Mouse (Mus musculus) intestine, embryonic 14.5 days (tissue): Measurements from ENCODE around the gene Rbm28. TPM values are rescaled to one million over a fixed set of nuclear protein-coding genes. Genes with fewer than 3 reads are reported as not detected.

Source experiments
- ATAC-seq: fragments of 200-750 bp; cut with Nextera tagmentation; replicated peaks from 2 replicates; pipeline ENCODE4 v1.8.0; 2017; ENCODE audit warnings: low read depth, moderate number of reproducible peaks, moderate TSS enrichment, moderate library complexity; ENCODE audit not compliant: low FRiP score, low TSS enrichment
- DNase-seq: peaks from one replicate; pipeline ENCODE4 v3.0.0-alpha.2; 2018; ENCODE audit warnings: low spot score
- H3K27ac ChIP-seq: fragments of 300-500 bp; sonication (generic); 2 replicates; pipeline ENCODE4 v1.5.1; 2014; ENCODE audit warnings: low read depth, mild to moderate bottlenecking, control low read depth
- H3K27me3 ChIP-seq: fragments of 300-500 bp; sonication (generic); replicated peaks from 2 replicates; pipeline ENCODE4 v1.6.1; 2014; ENCODE audit warnings: low read length, control low read depth; ENCODE audit not compliant: control insufficient read depth, insufficient read depth
- H3K36me3 ChIP-seq: fragments of 300-500 bp; sonication (generic); 2 replicates; pipeline ENCODE4 v1.6.1; 2014; ENCODE audit warnings: low read length, control low read depth; ENCODE audit not compliant: control insufficient read depth, insufficient read depth
- H3K4me1 ChIP-seq: fragments of 300-500 bp; sonication (generic); replicated peaks from 2 replicates; pipeline ENCODE4 v1.6.1; 2014; ENCODE audit warnings: low read length, control low read depth, mixed read lengths; ENCODE audit not compliant: control insufficient read depth, insufficient read depth
- H3K4me2 ChIP-seq: fragments of 300-500 bp; sonication (generic); 2 replicates; pipeline ENCODE4 v1.6.1; 2014; ENCODE audit warnings: low read length
- H3K4me3 ChIP-seq: fragments of 300-500 bp; sonication (generic); 2 replicates; pipeline ENCODE4 v1.5.1; 2014; ENCODE audit warnings: low read depth, low read length, control low read depth, mixed read lengths
- H3K9ac ChIP-seq: fragments of 300-500 bp; sonication (generic); 2 replicates; pipeline ENCODE4 v1.6.1; 2014; ENCODE audit warnings: mild to moderate bottlenecking, low read length
- H3K9me3 ChIP-seq: fragments of 300-500 bp; sonication (generic); 2 replicates; pipeline ENCODE4 v1.6.1; 2016; ENCODE audit warnings: low read length, control low read depth; ENCODE audit not compliant: control insufficient read depth
- WGBS: fragments of 180-500 bp; shearing (Covaris S2); extraction: QIAGEN DNeasy Blood & Tissue Kit; methylation state at CpG from one replicate; pipeline ENCODE4 v1.1.7; 2014; 5-methylcytosine and 5-hydroxymethylcytosine counted together
- polyA plus RNA-seq: library from polyadenylated mRNA; unstranded; fragments of >200 nt; fragmentation: Nextera tagmentation; extraction: Ambion mirVana; gene quantifications from 2 replicates; pipeline ENCODE4 v1.2.1, GENCODE M21; 2014

The Rbm28 gene
- 44.6 and 49.7 TPM in 2 replicates for polyA plus RNA-seq

DNA sequence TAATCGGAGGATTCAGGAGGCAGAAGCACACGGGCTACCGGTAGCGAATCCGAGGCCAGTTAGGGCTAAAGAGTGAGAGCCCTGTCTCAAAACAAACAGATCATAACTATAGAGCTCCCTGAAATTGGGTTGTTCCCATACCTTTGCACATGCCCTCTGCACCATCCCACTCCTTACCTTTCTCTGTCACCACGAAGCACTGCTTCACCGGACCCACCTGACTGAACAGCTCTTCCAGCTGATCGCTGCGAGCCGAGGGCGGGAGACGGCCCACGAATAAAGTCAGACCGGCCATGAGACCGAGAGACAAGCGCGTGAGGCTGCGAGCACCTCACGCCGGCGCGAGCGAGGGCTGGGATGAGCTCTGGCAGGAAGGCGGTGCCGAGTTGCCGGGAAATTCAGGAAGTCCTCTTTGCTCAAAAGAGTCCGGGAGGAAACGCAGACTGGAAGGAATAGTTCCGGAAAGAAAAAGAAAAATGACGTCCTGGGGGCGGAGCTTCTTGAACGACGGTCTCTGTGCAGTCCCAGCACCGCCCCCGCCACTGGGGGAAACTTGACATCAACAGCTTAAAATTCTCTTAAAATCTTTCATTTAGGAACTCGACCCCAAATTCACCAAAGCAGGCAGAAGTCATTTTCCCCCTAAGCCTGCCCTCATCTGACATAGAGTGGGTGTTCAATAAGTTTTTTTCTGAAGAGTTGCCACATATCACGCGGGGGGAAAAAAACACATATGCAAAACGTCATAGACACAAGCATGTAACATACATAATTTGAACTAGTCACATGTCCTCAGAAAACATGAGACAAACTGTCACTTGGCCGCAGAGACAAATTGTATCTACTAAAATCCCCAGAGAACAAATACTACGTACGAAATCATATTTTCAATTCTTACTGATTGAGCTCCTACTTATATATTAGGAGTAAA lies at the start of gene Rbm28:
Gene Rbm28, minus strand, starts transcription at position 693 of the 931 bp plus-strand sequence.
- peaks cover 4% of the 10 kb centered on the region for H3K36me3 ChIP-seq
- no peaks in the 10 kb centered on the region for H3K9me3 ChIP-seq
- peak within 1 kb of the TSS; percentile 65 for H3K9ac ChIP-seq
- WGBS: 8% methylated on average over 42 of the region's 42 CpGs
- peaks cover 6% of the 10 kb centered on the region; the same call in 1 of the 2 replicates for H3K4me1 ChIP-seq
- DNase-seq (peak; percentile 93), ATAC-seq (peak; percentile 88)
- H3K27me3 ChIP-seq: peaks cover 26% of the 10 kb centered on the region
- H3K27ac ChIP-seq: no peak within 1 kb of the TSS
- peak within 1 kb of the TSS; percentile 86 for H3K4me3 ChIP-seq
- H3K4me2 ChIP-seq: peak within 1 kb of the TSS; percentile 76

DNA sequence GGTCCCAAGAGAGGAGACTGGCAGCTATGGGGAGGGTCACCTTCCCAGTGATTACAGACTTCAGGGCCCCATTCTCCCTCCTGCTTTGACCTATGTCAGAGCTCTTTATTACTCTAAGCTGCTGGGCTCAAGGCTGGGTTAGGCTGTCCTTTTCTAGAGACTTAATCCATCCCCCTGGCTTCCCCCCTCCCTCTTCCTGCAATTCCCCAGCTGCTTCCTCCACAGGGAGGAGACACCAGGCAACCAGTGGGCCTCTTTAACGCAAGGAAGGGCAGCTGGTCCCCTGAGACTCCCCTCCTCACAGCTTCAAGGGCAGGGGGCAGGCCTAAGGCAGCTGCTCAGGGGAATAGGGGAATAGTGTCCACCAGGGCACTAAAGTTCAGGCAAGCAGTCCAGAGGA lies 49.4 kb upstream of the Rbm28 start:
- WGBS: 5% methylated on average over 1 of the region's 1 CpGs
- H3K9ac ChIP-seq: no peak overlapping the region
- H3K27ac ChIP-seq: no peak overlapping the region
- H3K4me3 ChIP-seq: no peak overlapping the region
- H3K27me3 ChIP-seq: peaks cover 15% of the 10 kb centered on the region
- H3K9me3 ChIP-seq: no peaks in the 10 kb centered on the region
- DNase-seq (no peak), ATAC-seq (no peak)
- H3K4me1 ChIP-seq: peaks cover 33% of the 10 kb centered on the region
- H3K4me2 ChIP-seq: no peak overlapping the region
- no peaks in the 10 kb centered on the region for H3K36me3 ChIP-seq

- DNase-seq (no peak), ATAC-seq (no peak)
- H3K36me3 ChIP-seq: no peaks in the 10 kb centered on the region
- H3K27ac ChIP-seq: no peak overlapping the region
- H3K9ac ChIP-seq: no peak overlapping the region
- H3K4me2 ChIP-seq: no peak overlapping the region
- H3K27me3 ChIP-seq: peaks cover 15% of the 10 kb centered on the region
- peaks cover 33% of the 10 kb centered on the region for H3K4me1 ChIP-seq
- no peak overlapping the region for H3K4me3 ChIP-seq
- no peaks in the 10 kb centered on the region for H3K9me3 ChIP-seq
- WGBS: 68% methylated on average over 5 of the region's 5 CpGs
These were observed 48.6 kb upstream of the Rbm28 start for GRCm38 (mm10) chr6:29213436-29213835.

DNA sequence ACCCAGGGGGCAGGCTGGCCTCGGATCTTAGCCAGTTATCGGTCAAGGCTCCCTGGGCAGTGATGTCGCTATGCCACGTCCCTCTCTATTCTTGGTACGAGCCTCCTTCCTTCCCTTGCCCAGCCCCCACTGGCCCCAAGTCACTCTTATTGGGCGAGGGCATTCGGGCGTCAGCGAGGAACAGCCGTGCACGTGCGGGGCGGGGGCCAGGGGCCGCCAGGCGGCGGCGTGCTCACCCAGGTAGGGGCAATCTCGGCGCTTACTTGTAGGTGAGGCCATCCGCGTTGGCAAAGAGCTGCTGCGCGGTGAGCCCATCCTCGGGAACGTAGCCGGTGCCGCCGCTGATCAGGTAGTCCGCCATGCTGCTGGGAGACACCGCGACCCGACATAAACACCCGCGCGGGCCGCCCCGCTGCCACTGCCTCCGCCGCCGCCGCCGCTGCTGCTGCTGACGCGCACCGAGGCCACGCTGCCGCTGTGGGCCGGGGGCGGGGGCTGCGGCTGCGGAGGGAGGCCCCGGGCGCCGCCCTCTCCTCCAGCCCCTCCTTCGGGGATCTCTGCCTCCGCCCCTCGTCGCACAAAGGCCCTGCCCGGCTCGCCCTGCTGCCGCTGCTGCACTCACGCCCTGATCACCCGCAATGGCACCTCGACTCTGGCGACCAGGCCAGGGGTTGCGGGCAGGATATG lies 47.1 kb upstream of the Rbm28 start:
- H3K9ac ChIP-seq: peak overlapping the region; percentile 66
- H3K27me3 ChIP-seq: peaks cover 15% of the 10 kb centered on the region
- H3K4me3 ChIP-seq: peak overlapping the region; percentile 67
- H3K4me2 ChIP-seq: peak overlapping the region; percentile 75
- peaks cover 33% of the 10 kb centered on the region for H3K4me1 ChIP-seq
- WGBS: under 1% methylated on average over 46 of the region's 66 CpGs
- H3K36me3 ChIP-seq: peaks cover 4% of the 10 kb centered on the region; the same call in 1 of the 2 replicates
- ATAC-seq (peak; percentile 78), DNase-seq (peak; percentile 87)
- peak overlapping the region; percentile 64; the same call in 1 of the 2 replicates for H3K27ac ChIP-seq
- no peaks in the 10 kb centered on the region for H3K9me3 ChIP-seq

- DNase-seq: no peak
These were observed 46.3 kb upstream of the Rbm28 start for GRCm38 (mm10) chr6:29211146-29211545.

DNA sequence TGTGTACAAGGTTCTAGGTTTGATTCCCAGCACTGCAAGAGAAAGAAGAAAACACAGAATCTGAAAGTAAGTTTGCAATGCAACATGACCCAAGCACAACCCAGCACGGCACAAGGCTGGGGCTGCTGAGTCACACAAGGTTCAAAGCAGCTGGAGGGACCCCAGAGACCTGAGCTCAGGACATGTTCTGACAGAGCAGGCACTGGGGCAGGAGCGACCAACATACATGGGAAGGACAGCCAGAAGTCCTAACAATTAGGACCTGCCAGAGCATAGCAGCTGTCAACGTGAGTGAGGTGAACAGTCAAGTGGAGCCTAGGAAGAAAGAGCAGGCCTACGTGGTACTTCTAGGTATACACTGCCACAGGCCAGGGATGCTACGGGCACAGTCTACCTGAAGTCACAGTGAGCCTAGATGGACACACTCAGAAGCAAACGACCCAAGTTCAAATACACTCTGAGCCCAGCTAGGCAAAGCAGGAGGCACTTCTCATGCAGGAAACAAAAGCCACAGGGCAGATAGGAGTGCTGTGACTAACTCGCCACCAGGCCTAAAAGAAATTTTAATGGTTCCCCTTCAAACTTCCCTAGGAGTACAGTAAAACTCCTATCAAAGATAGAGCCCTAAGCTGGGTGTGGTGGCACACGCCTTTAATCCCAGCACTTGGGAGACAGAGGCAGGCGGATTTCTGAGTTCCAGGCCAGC lies 45.6 kb upstream of the Rbm28 start:
- Histone ChIP-seq H3K9me3 (no peaks in the 10 kb centered on the region), H3K27me3 (peaks cover 13% of the 10 kb centered on the region), H3K27ac (no peak overlapping the region), H3K4me2 (no peak overlapping the region), H3K4me1 (peaks cover 26% of the 10 kb centered on the region), H3K4me3 (no peak overlapping the region), H3K9ac (no peak overlapping the region), H3K36me3 (peaks cover 16% of the 10 kb centered on the region)
- no peak for DNase-seq
- WGBS: 84% methylated on average over 9 of the region's 9 CpGs
- no peak for ATAC-seq

More at GRCm38 (mm10) chr6:29211146-29211545, 46.3 kb upstream of the Rbm28 start:
- no peak for ATAC-seq
- Histone ChIP-seq H3K4me2 (peak overlapping the region; percentile 75), H3K9me3 (no peaks in the 10 kb centered on the region), H3K27ac (peak overlapping the region; percentile 64; the same call in 1 of the 2 replicates), H3K4me3 (peak overlapping the region; percentile 67), H3K36me3 (peaks cover 10% of the 10 kb centered on the region), H3K9ac (peak overlapping the region; percentile 66), H3K4me1 (peaks cover 28% of the 10 kb centered on the region), H3K27me3 (peaks cover 15% of the 10 kb centered on the region)
- WGBS: 19% methylated on average over 7 of the region's 7 CpGs

GRCm38 (mm10) chr6:29208178-29208577 lies 43.4 kb upstream of the Rbm28 start:
- 83% methylated on average over 5 of the region's 5 CpGs for WGBS
- ATAC-seq (no peak), DNase-seq (peak; percentile 12)
- Histone ChIP-seq H3K9me3 (no peaks in the 10 kb centered on the region), H3K36me3 (peaks cover 34% of the 10 kb centered on the region), H3K4me2 (no peak overlapping the region), H3K27ac (no peak overlapping the region), H3K27me3 (no peaks in the 10 kb centered on the region), H3K4me3 (no peak overlapping the region), H3K9ac (no peak overlapping the region), H3K4me1 (peaks cover 12% of the 10 kb centered on the region)

DNA sequence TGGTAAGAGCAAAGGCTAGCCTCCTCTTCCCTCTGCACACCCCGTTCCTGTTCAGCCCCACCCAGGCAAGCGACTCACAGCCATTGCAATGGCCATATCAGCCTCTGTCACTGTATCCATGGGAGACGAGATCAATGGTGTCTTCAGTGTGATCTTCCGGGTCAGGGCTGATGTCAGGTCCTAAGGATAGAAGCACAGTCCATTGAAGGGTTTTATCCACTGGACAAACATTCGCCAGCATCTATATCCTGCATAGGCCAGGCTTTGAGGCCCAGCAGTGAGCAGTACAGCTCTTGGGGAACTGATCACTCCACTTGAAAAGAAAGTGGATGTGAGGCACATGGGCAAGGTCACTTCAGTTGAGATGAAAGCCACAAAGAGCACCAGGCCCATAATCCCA lies 42.2 kb upstream of the Rbm28 start:
- Histone ChIP-seq H3K27me3 (no peaks in the 10 kb centered on the region), H3K9ac (no peak overlapping the region), H3K4me3 (no peak overlapping the region), H3K36me3 (peaks cover 41% of the 10 kb centered on the region), H3K9me3 (no peaks in the 10 kb centered on the region), H3K4me2 (no peak overlapping the region), H3K27ac (no peak overlapping the region), H3K4me1 (peaks cover 8% of the 10 kb centered on the region)
- no peak for ATAC-seq
- DNase-seq: peak; percentile 24
- 87% methylated on average over 5 of the region's 5 CpGs for WGBS
